Mouse (Mus musculus) limb, embryonic 13.5 days (tissue): ENCODE measurements around the gene Mybphl. TPM values are rescaled to one million over a fixed set of nuclear protein-coding genes. Genes with fewer than 3 reads are reported as not detected.
A peak's percentile ranks its signal among the peaks of the same experiment; 100 is the strongest.

Experiments used
- ATAC-seq: fragments of 200-750 bp; cut with Nextera tagmentation; 2 replicates; pipeline ENCODE4 v1.8.0; 2017; ENCODE audit warnings: low read depth, moderate number of reproducible peaks, moderate TSS enrichment; ENCODE audit not compliant: low FRiP score
- H3K27ac ChIP-seq: fragments of 300-500 bp; sonication (generic); 2 replicates; pipeline ENCODE4 v1.5.1; 2015; ENCODE audit warnings: inconsistent platforms, mild to moderate bottlenecking, moderate library complexity
- H3K27me3 ChIP-seq: fragments of 300-500 bp; sonication (generic); 2 replicates; pipeline ENCODE4 v1.6.1; 2015; ENCODE audit warnings: mild to moderate bottlenecking, inconsistent platforms
- H3K36me3 ChIP-seq: fragments of 300-500 bp; sonication (generic); 2 replicates; pipeline ENCODE4 v1.6.1; 2015; ENCODE audit warnings: inconsistent platforms, mild to moderate bottlenecking, moderate library complexity
- H3K4me1 ChIP-seq: fragments of 300-500 bp; sonication (generic); 2 replicates; pipeline ENCODE4 v1.6.1; 2015; ENCODE audit warnings: inconsistent platforms
- H3K4me2 ChIP-seq: fragments of 300-500 bp; sonication (generic); replicated peaks from 2 replicates; pipeline ENCODE4 v1.6.1; 2015; ENCODE audit warnings: inconsistent platforms, mild to moderate bottlenecking, moderate library complexity
- H3K4me3 ChIP-seq: fragments of 300-500 bp; sonication (generic); 2 replicates; pipeline ENCODE4 v1.5.1; 2015; ENCODE audit warnings: moderate library complexity, mild to moderate bottlenecking, inconsistent platforms
- H3K9ac ChIP-seq: fragments of 300-500 bp; sonication (generic); 2 replicates; pipeline ENCODE4 v1.6.1; 2015; ENCODE audit warnings: mild to moderate bottlenecking, inconsistent platforms
- H3K9me3 ChIP-seq: fragments of 300-500 bp; sonication (generic); 2 replicates; pipeline ENCODE4 v1.6.1; 2016; ENCODE audit warnings: inconsistent platforms
- WGBS: fragments of 180-500 bp; shearing (Covaris S2); methylation state at CpG from one replicate; pipeline ENCODE4 v1.1.7; 2015; 5-methylcytosine and 5-hydroxymethylcytosine counted together
- polyA plus RNA-seq: library from polyadenylated mRNA; unstranded; fragments of >200 nt; fragmentation: Nextera tagmentation; extraction: Ambion mirVana; gene quantifications from 2 replicates; pipeline ENCODE4 v1.2.1, GENCODE M21; 2015

Mybphl gene
- polyA plus RNA-seq, 1 experiment from 2014 or later = not detected

DNA sequence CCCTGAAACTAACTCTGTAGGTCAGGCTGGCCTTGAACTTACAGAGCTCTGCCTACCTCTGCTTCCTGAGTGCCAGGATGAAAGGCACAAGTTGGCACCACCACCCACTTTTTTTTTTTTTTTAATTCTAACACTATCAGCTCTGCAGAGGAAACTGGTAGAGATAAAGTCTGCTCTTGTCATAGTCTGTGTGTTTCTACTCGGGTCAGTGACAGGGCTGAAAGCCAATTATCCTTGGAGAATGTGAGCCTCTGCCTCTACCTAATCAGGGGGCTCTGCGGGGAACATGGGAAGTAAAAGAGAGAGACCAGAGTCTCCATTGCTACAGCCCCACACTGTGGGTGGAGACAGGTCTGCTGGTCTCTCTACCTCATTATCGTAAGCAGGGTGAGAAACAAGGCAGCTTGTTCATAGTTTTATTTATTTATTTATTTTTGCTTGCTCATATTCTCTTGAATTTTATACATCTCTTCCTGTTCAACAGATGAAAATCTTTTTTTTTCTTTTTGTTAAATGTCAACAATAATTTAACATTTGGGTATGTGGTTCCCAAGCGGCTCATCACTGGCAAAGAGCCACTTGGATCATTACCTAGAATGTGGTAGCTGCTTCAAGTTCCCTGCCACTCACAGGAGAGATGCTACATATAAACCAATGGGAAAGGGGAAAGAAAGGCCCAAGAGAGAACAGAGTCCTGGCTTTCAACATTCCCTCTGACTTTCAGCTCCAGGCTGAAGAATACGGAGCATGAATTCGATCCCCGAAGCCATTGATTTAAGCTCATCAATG is 14.4 kb downstream of the Mybphl start:
- Histone ChIP-seq H3K36me3 (no peaks in the 10 kb centered on the region), H3K9me3 (no peaks in the 10 kb centered on the region), H3K4me3 (no peak overlapping the region), H3K27ac (no peak overlapping the region), H3K4me2 (no peak overlapping the region), H3K9ac (no peak overlapping the region), H3K4me1 (peaks cover 22% of the 10 kb centered on the region), H3K27me3 (no peaks in the 10 kb centered on the region)
- WGBS = 80% methylated on average over 7 of the region's 7 CpGs
- no peak for ATAC-seq

DNA sequence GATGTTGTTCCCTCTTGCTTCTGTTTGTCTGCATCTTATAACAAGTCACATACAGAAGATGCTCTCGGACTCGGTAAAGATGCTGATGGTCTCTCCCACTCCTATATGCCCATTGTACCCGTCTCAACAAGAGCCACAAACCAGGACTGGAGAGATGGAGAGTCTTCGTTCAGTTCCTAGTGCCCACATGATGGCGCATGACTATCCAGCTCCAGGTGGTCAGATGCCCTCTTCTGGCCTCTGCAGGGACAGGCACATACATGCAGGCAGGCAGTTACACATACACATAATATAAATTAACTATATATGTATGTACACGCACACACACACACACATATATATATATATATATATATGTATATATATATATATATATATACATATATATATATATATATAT is 16.0 kb downstream of the Mybphl start:
- no peaks in the 10 kb centered on the region for H3K9me3 ChIP-seq
- no peak overlapping the region for H3K4me3 ChIP-seq
- H3K4me2 ChIP-seq = no peak overlapping the region
- H3K36me3 ChIP-seq = peaks cover 4% of the 10 kb centered on the region; the same call in 1 of the 2 replicates
- WGBS = 74% methylated on average over 6 of the region's 6 CpGs
- H3K9ac ChIP-seq = no peak overlapping the region
- ATAC-seq = no peak
- no peaks in the 10 kb centered on the region for H3K27me3 ChIP-seq
- peaks cover 37% of the 10 kb centered on the region for H3K4me1 ChIP-seq
- no peak overlapping the region for H3K27ac ChIP-seq

DNA sequence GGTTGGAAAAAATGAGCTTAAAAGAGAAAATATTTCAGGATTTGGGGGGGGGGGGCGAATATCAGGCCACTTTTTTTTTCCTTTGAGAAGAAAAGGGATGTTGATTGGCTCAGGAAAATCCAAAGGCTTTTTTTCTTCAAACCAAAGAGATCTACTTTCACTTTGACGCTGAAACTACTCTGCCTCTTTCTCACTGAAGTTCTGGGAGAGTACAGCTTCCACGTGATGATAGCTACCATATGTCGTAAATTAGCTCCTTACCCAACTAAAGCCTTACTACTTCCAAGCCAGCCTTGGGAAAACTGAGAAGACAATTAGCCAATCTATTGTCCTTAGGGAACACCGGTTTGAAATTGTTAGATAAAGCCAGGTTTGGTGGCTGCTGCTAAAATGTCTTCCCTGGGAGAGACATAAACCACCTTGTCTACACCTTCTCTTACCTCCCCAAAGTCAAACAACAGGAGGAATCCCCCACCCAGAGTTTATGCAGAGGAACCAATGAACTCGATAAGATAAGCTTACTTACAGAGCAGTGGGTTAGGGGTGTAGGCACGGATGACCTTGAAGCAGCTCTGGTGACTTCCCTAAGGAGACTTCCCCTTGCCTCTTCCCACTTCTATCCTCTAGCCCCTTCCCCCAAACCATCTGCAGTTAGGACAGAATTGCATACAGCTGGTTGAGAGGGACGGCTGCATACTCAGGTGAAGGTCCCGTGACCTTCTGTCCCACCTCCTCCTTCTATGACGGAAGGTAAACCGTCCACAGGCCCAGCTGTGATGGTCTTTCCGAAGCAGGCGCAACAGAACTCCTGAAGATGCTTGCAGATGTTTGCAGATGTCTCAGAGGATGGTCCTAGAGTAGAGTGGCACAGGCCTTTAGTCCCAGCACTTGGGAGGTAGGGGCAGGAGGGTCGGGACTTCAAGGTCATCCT is 17.5 kb downstream of the Mybphl start:
- H3K36me3 ChIP-seq = peaks cover 19% of the 10 kb centered on the region
- H3K4me2 ChIP-seq = peak overlapping the region; percentile 77
- peaks cover 37% of the 10 kb centered on the region for H3K4me1 ChIP-seq
- peak overlapping the region; percentile 8; the same call in 1 of the 2 replicates for H3K4me3 ChIP-seq
- H3K9ac ChIP-seq = no peak overlapping the region; the same call in 1 of the 2 replicates
- H3K9me3 ChIP-seq = no peaks in the 10 kb centered on the region
- no peak overlapping the region for H3K27ac ChIP-seq
- 58% methylated on average over 14 of the region's 14 CpGs for WGBS
- ATAC-seq = no peak
- no peaks in the 10 kb centered on the region for H3K27me3 ChIP-seq

- Histone ChIP-seq H3K36me3 (peaks cover 26% of the 10 kb centered on the region), H3K9ac (peak within 1 kb of the TSS; percentile 62), H3K4me2 (peak within 1 kb of the TSS; percentile 77), H3K27ac (peak within 1 kb of the TSS; percentile 11; the same call in 1 of the 2 replicates), H3K4me3 (peak within 1 kb of the TSS; percentile 55), H3K4me1 (peaks cover 43% of the 10 kb centered on the region), H3K9me3 (no peaks in the 10 kb centered on the region), H3K27me3 (no peaks in the 10 kb centered on the region)
- under 1% methylated on average over 44 of the region's 44 CpGs for WGBS
- peak; percentile 94 for ATAC-seq
These were observed 19.0 kb downstream of the Mybphl start, which contains the start of gene Psrc1 for GRCm38 (mm10) chr3:108383485-108384354. TSS of gene Psrc1 (plus strand) at chr3:108383839.

GRCm38 (mm10) chr3:108384425-108384824 is 19.7 kb downstream of the Mybphl start:
- WGBS = 33% methylated on average over 2 of the region's 2 CpGs
- Histone ChIP-seq H3K27ac (no peak overlapping the region), H3K9me3 (no peaks in the 10 kb centered on the region), H3K4me1 (peaks cover 47% of the 10 kb centered on the region), H3K4me2 (peak overlapping the region; percentile 77), H3K27me3 (no peaks in the 10 kb centered on the region), H3K4me3 (peak overlapping the region; percentile 55), H3K36me3 (peaks cover 26% of the 10 kb centered on the region), H3K9ac (peak overlapping the region; percentile 62)
- ATAC-seq = no peak

DNA sequence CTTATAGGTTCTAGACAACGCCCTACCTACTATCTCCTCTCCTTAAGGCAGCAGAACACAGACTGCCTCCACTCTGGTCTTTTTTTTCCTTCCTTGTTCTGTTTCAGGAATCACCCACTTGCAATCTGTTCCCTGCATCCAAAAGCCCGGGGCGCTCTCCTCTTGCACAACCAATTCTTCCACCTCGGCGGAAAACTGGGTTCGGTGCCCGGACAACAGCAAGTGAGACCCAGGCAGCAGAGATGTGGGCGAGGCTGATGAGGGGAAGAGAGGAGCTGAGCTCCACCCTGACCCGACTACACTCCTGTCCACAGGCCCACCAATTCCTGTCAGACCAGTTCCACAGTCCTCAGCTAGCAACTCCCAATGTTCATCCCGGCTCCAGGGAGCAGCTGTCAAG is 21.5 kb downstream of the Mybphl start:
- no peak for ATAC-seq
- whole genome bisulfite sequencing = 83% methylated on average over 10 of the region's 10 CpGs

GRCm38 (mm10) chr3:108389111-108389545 is 24.4 kb downstream of the Mybphl start:
- peak overlapping the region; percentile 52; the same call in 1 of the 2 replicates for H3K9ac ChIP-seq
- WGBS = 1% methylated on average over 5 of the region's 5 CpGs
- ATAC-seq = peak; percentile 84

More for the DNA sequence above, 21.5 kb downstream of the Mybphl start:
- Histone ChIP-seq H3K9me3 (no peaks in the 10 kb centered on the region), H3K27ac (no peak overlapping the region; the same call in 1 of the 2 replicates), H3K4me3 (no peak overlapping the region), H3K36me3 (peaks cover 26% of the 10 kb centered on the region), H3K9ac (no peak overlapping the region), H3K27me3 (no peaks in the 10 kb centered on the region), H3K4me2 (no peak overlapping the region), H3K4me1 (peaks cover 46% of the 10 kb centered on the region)

DNA sequence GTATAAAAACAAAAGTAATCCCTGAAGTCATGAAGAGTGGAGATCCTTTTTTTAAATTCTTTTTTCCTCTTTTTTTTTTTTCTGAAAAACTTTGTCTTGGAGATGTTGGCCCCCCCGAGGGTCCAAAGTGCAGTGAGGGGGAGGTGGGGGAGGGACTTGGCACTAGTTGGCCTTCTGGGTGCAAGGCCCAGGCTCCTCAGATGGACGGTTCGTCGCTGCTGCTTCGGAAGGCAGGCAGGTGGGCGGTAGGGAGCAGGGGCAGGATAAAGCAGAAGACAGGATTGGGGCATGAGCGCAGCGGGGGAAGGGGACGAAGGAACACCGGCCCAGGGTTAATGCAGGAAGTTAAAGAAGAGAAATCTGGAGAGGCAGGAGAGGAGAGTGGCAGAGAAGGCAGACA is 27.6 kb downstream of the Mybphl start:
- Histone ChIP-seq H3K4me1 (peaks cover 17% of the 10 kb centered on the region), H3K4me3 (no peak overlapping the region), H3K9me3 (no peaks in the 10 kb centered on the region), H3K9ac (0 out of 2 replicates have a peak overlapping the region, but pooled peaks have one; percentile 13), H3K27ac (no peak overlapping the region), H3K4me2 (peak overlapping the region; percentile 3; the same call in 1 of the 2 replicates), H3K36me3 (peaks cover 24% of the 10 kb centered on the region), H3K27me3 (no peaks in the 10 kb centered on the region)
- 19% methylated on average over 10 of the region's 10 CpGs for WGBS
- ATAC-seq = no peak

More at GRCm38 (mm10) chr3:108389111-108389545, 24.4 kb downstream of the Mybphl start:
- peaks cover 26% of the 10 kb centered on the region for H3K36me3 ChIP-seq
- H3K4me2 ChIP-seq = peak overlapping the region; percentile 46
- H3K27me3 ChIP-seq = no peaks in the 10 kb centered on the region
- no peaks in the 10 kb centered on the region for H3K9me3 ChIP-seq
- H3K4me1 ChIP-seq = peaks cover 31% of the 10 kb centered on the region
- H3K4me3 ChIP-seq = peak overlapping the region; percentile 12; the same call in 1 of the 2 replicates
- H3K27ac ChIP-seq = peak overlapping the region; percentile 79

- Histone ChIP-seq H3K27me3 (no peaks in the 10 kb centered on the region), H3K4me1 (peaks cover 17% of the 10 kb centered on the region), H3K36me3 (peaks cover 24% of the 10 kb centered on the region), H3K9ac (0 out of 2 replicates have a peak overlapping the region, but pooled peaks have one; percentile 13), H3K4me2 (peak overlapping the region; percentile 3; the same call in 1 of the 2 replicates), H3K9me3 (no peaks in the 10 kb centered on the region), H3K27ac (no peak overlapping the region), H3K4me3 (no peak overlapping the region)
- no peak for ATAC-seq
- WGBS = 41% methylated on average over 15 of the region's 15 CpGs
These were observed 28.1 kb downstream of the Mybphl start for GRCm38 (mm10) chr3:108392793-108393192.

GRCm38 (mm10) chr3:108398281-108398680 is 33.6 kb downstream of the Mybphl start:
- 83% methylated on average over 9 of the region's 9 CpGs for WGBS
- ATAC-seq = no peak
- Histone ChIP-seq H3K4me1 (peaks cover 6% of the 10 kb centered on the region), H3K27ac (no peak overlapping the region), H3K36me3 (peaks cover 46% of the 10 kb centered on the region), H3K9ac (no peak overlapping the region), H3K4me2 (no peak overlapping the region), H3K9me3 (no peaks in the 10 kb centered on the region), H3K4me3 (no peak overlapping the region), H3K27me3 (no peaks in the 10 kb centered on the region)

GRCm38 (mm10) chr3:108400442-108400841 is 35.7 kb downstream of the Mybphl start:
- Histone ChIP-seq H3K9me3 (no peaks in the 10 kb centered on the region), H3K27ac (no peak overlapping the region), H3K36me3 (peaks cover 48% of the 10 kb centered on the region), H3K4me3 (no peak overlapping the region), H3K27me3 (no peaks in the 10 kb centered on the region), H3K9ac (no peak overlapping the region), H3K4me1 (peaks cover 6% of the 10 kb centered on the region), H3K4me2 (no peak overlapping the region)
- 82% methylated on average over 5 of the region's 5 CpGs for WGBS
- no peak for ATAC-seq
